ENCODE assay signal across 8 mouse cellular contexts in genomic region chr6:90716066-90716704, GRCm38 (mm10).
DNase-seq lines count a peak whose midpoint lies in the region; ATAC-seq and TF ChIP-seq lines count a peak whose summit lies in the region.

No protein-coding gene starts in this region.

- peak; percentile 57 for ATAC-seq in hindbrain, embryonic 16.5 days
- ATAC-seq in liver, embryonic 13.5 days (ENCODE audit: low read depth): peak; percentile 81

- peak overlapping the region; percentile 75 for H3K9ac ChIP-seq in hindbrain, embryonic 16.5 days (ENCODE audit: low read depth, low read length)
- peak overlapping the region; percentile 94 for H3K9ac ChIP-seq in liver, embryonic 13.5 days

- peak overlapping the region; percentile 83 for H3K4me2 ChIP-seq in hindbrain, embryonic 16.5 days (ENCODE audit: low read length)
- H3K4me2 ChIP-seq in liver, embryonic 13.5 days: peak overlapping the region; percentile 92

- H3K4me3 ChIP-seq in cerebellum, adult 2 months (replicated peaks; ENCODE audit: insufficient read depth, low read depth, low read length): no peak overlapping the region
- H3K4me3 ChIP-seq in gastrocnemius, adult 2 months: peak overlapping the region; percentile 90
- H3K4me3 ChIP-seq in hindbrain, embryonic 16.5 days (ENCODE audit: low read length): peak overlapping the region; percentile 54
- peak overlapping the region; percentile 86 for H3K4me3 ChIP-seq in liver, embryonic 13.5 days (replicated peaks)

- no peaks in the 10 kb centered on the region for H3K36me3 ChIP-seq in hindbrain, embryonic 16.5 days (ENCODE audit: control insufficient read depth, insufficient read depth, low read length)
- H3K36me3 ChIP-seq in liver, embryonic 13.5 days: 0 out of 2 replicates have a peak, but pooled peaks cover 6% of the 10 kb centered on the region

- H3K27ac ChIP-seq in cerebellum, adult 2 months (ENCODE audit: insufficient read depth, low read length): no peak overlapping the region
- H3K27ac ChIP-seq in gastrocnemius, adult 2 months: peak overlapping the region; percentile 94
- H3K27ac ChIP-seq in hindbrain, embryonic 16.5 days (ENCODE audit: low read depth, low read length): peak overlapping the region; percentile 79
- H3K27ac ChIP-seq in liver, embryonic 13.5 days: peak overlapping the region; percentile 88

- no peak for TF ChIP-seq POLR2A in cerebellum, adult 2 months (IDR thresholded peaks at IDR 0.05; ENCODE audit: borderline replicate concordance, insufficient read depth, low read length)
- no peak for TF ChIP-seq POLR2A in brain, embryonic 14.5 days (IDR thresholded peaks at IDR 0.05; ENCODE audit: borderline replicate concordance, extremely low read depth, insufficient read depth, insufficient read length, poor library complexity, severe bottlenecking)

- no peaks in the 10 kb centered on the region for H3K9me3 ChIP-seq in hindbrain, embryonic 16.5 days (ENCODE audit: control insufficient read depth, low read length)
- H3K9me3 ChIP-seq in liver, embryonic 13.5 days (replicated peaks): no peaks in the 10 kb centered on the region

- WGBS in cerebellum, adult 2 months: 17% methylated on average over 49 of the region's 49 CpGs
- under 1% methylated on average over 44 of the region's 49 CpGs for WGBS in hindbrain, embryonic 16.5 days
- under 1% methylated on average over 49 of the region's 49 CpGs for WGBS in liver, embryonic 13.5 days (ENCODE audit: insufficient replicate concordance)

- TF ChIP-seq CTCF in cerebellum, adult 2 months (IDR thresholded peaks at IDR 0.05; ENCODE audit: borderline replicate concordance, insufficient read depth, low read depth, low read length): no peak
- TF ChIP-seq CTCF in brain, embryonic 14.5 days (IDR thresholded peaks at IDR 0.05; ENCODE audit: borderline replicate concordance, extremely low read depth, insufficient read depth, insufficient read length): no peak
- peak; percentile 5; the same call in 1 of the 2 replicates for TF ChIP-seq CTCF in gastrocnemius, adult 2 months (IDR thresholded peaks at IDR 0.05)

- H3K27me3 ChIP-seq in cerebellum, adult 2 months (ENCODE audit: control insufficient read depth, insufficient read depth, low read length): no peaks in the 10 kb centered on the region
- H3K27me3 ChIP-seq in hindbrain, embryonic 16.5 days (replicated peaks; ENCODE audit: control insufficient read depth, insufficient read depth, low read length): no peaks in the 10 kb centered on the region
- no peaks in the 10 kb centered on the region for H3K27me3 ChIP-seq in liver, embryonic 13.5 days

- intact Hi-C loops in gastrocnemius, adult 2 months (cut with DNase I): loop anchor here (5.0 kb wide), 1 partner anchor 44 kb away; no protein-coding TSS in a partner anchor

- peaks cover 45% of the 10 kb centered on the region for H3K4me1 ChIP-seq in cerebellum, adult 2 months (ENCODE audit: control insufficient read depth, insufficient read depth, low read length)
- peaks cover 74% of the 10 kb centered on the region for H3K4me1 ChIP-seq in hindbrain, embryonic 16.5 days (ENCODE audit: control insufficient read depth, insufficient read depth, low read depth, low read length)
- peaks cover 74% of the 10 kb centered on the region for H3K4me1 ChIP-seq in liver, embryonic 13.5 days (replicated peaks)

- DNase-seq in cerebellum, adult 2 months: peak; percentile 41 to 44
- DNase-seq in cerebellum, postnatal 36 days: no peak
- peak; percentile 89 for DNase-seq in brain, embryonic 14.5 days (ENCODE audit: low read depth)
- DNase-seq in gastrocnemius, adult 2 months: peak; percentile 93
- DNase-seq in liver, embryonic 13.5 days: peak; percentile 72
- DNase-seq in natural killer cell, adult 2 months (ENCODE audit: low spot score in 2 of 2): peak; percentile 36 to 42
- DNase-seq in testis, postnatal 14 days (ENCODE audit: low spot score): peak; percentile 84

Comparison
In these comparisons a context has a peak if more than half of its experiments do, and no peak if none do; other contexts are left out.
1. DNase-seq: peak in cerebellum, adult 2 months (2 of 2), brain, embryonic 14.5 days (single experiment), gastrocnemius, adult 2 months (single experiment), liver, embryonic 13.5 days (single experiment), natural killer cell, adult 2 months (2 of 2) and testis, postnatal 14 days (single experiment); none in cerebellum, postnatal 36 days (0 of 2).